Mouse (Mus musculus): ENCODE data around the gene Rin1.

DNA sequence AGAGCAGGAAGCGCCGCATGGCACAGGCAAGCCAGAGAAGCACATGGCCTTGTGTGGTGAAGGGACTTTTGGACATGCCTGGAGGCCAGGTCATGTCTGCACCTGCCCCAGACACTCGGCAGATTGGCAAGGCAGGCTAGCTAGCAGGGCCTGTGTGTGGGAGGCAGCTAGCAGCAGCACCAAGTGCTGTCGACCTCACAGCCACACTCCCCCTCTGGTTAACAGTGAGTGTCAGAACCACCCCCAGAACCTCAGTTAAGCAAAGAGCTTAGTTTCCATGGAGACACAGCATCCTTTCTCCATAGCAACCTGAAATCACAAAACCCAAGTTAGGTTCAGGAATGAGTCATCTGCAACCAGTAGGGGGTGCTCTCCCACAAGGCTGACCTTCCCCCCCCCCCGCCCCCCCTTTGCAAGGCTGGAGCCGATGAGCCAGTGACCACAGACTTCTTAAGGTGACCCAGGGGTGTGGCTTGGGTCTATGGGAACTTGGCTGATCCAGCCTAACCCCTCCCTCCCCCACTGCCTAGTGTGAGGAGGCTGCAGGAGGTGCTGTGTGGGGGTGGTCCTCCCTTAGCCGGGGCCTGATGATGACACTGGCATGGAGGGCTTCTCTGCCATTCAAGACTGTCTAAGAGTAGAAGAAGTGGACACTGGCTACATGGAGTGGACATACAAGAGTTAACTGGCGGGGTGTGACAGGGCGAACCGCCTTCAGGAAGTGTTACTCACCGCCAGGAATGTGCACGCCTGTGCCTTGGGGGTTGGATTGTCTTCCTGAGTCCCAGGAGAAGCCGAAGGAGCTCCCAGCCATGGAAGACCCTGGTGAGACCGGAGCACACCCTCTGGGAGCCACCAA, at the start of gene Rin1:
- TF ChIP-seq CTCF (IDR thresholded peaks at IDR 0.05) (peak; percentile 82), POLR2A (IDR thresholded peaks at IDR 0.05; ENCODE audit: insufficient read depth, low read depth, low read length) (peak; percentile 57)

All from heart, adult 2 months (tissue).